Mouse (Mus musculus): Measurements from ENCODE around the gene Hnrnph3.

The Hnrnph3 gene

DNA sequence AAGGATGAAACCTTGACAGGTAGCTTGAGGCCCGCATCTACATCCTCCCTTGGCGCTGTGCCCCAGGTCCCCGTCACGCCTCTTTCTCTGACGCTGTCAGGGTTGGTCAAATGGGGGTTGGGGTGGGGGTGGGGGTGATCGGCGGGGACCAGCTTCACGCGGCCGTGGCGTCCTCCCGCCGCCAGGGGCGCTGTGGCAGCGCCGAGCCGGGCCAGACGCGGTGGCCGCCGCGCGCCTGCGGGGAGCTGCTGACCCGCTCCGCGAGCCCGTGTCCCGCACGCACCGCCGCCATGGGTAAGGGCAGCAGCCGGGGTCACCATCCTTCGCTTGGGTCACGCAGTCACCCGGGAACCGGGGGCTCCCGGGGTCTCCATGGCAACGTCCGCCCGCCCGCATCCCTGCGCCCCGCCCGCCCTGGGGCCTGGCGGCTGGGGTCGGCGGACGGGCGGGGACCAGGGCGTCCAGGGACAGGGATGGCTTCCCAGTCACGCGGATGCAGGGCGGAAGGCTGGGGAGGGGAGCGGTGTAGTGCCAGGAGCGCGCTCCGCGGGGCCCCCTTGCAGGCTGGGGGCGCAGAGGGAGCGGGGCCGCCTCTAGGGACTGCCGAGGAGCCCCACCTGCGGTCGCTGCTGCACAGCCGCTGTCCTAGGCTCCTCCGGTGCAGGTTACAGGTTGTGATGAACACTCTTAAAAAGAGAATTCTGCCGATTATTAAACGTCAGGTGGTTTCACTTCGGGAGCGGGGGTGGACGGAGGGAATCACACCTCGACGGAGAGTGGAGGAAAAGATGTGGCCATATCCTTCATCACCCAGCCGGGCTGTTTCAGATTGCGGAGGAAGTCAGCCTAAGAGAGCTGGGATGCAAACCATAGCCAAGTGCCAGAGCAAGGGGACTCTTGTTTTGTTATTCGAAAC, 43.7 kb downstream of the Hnrnph3 start, which contains the start of gene Rufy2:
Gene Rufy2, plus strand, starts transcription at position 185 of the 916 bp plus-strand sequence.
- DNase-seq = peak; percentile 87 to 89

DNA sequence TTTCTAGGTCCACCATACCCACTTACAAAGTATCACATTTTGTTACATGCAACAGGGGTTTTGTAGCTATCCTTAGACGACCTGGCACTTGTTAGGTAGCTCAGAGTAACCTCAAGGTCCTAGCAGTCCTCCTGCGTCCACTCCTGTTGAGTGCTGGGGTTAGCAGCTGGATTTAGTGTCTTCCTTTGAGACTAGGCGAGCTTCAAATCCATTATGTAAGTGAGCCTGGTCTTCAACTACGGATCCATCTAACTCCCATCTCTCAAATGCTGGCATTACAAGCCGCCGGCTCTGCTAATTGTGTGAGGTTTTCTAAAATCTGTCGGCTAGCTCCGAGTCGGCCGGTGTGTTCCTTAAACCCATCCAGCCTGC, 44.4 kb downstream of the Hnrnph3 start:
- DNase-seq = no peak

DNA sequence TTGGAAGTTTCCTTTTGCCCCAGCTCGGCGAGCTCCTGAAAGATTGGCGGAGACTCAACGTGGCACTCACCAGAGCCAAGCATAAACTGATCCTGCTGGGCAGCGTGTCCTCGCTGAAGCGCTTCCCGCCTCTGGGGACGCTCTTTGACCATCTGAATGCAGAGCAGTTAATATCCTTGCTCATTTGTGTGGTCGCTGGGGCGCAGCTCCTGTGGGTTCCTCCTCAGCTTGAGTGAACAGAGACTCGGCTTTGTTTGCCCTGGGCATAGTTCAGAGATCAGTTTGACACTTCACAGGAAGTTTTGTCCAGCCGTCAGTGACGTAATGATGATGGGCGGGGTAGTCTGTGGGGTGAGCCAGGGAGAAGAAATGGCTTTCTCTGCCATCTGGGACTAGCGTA, 52.2 kb downstream of the Hnrnph3 start:
- DNase-seq = no peak

DNA sequence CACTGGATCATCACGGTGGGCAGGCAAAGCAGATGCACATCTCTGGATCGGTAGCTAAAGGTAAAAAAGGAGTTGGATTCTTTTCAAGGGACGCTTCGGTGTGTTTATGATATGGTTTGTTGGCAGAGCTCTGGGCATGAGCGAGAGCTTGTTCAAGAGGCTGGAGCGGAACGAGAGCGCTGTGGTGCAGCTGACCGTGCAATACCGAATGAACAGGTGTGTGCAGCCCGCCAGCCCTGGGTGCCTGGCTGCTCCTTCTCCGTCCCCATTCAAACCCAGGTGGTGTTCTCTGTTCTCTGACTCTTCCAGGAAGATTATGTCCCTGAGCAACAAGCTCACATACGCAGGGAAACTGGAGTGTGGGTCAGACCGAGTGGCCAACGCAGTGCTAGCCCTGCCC, 57.7 kb downstream of the Hnrnph3 start:
- DNase-seq = no peak

DNA sequence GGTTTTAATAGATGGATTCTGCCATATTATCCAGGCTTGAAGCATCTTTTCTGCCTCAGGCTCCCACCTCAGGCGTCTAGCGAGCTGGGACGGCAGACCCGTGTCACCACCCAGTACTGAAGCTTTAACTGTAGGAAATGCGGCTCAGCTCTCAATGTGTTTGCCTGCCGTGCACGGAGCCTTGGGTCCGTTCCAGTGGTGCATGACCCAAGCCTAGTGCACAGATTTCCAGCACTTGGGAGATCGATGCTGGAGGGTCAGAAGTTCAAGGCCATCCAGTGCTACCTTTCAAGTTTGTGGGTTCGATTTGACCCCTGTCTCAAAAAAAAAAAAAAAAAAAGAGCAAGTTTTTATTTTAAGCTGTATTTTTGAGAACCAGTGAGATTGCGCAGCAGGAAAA, 58.2 kb downstream of the Hnrnph3 start:
- no peak for DNase-seq

Measured in lung, postnatal 4 days (tissue).